Mouse (Mus musculus): ENCODE measurements around the gene Sirt2.

DNA sequence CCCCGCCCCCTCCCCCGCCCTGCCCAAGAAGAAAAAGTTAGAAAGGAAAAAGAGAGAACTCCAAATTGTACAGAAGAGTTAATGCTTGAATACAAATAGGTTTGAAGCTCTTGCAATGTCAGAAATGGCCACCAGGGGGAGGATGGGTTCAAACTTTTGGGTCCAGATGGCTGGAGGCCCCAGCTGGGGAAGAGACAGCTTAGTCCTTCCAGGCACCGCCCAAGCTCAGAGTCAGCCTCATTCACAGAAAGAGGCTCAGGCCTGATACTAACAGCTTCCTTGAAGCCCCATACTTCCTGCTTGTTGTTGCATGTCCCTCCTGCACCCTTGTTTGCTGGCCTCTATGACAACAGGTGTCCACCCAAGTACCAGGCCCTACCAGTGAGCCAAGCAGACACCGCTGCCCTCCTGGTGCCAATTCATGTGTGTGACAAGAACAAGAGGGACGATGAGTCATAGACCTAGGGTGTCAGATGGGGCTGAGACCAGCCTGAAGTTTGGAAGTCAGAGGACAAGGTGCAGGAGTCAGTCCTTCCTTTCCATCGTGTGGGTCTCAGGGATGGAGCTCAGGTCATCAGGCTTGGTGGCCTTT is 13.6 kb downstream of the Sirt2 start:
- TF ChIP-seq POLR2A (IDR thresholded peaks at IDR 0.05; ENCODE audit: control insufficient read depth, low read depth, low read length) (no peak), CTCF (IDR thresholded peaks at IDR 0.05; ENCODE audit: control insufficient read depth, insufficient read depth, insufficient replicate concordance, low read depth, low read length) (peak; percentile 56; the same call in 1 of the 2 replicates)

Data from testis, adult 2 months (tissue).